Mouse (Mus musculus): Measurements from ENCODE around the gene Olfr571. TPM values are rescaled to one million over a fixed set of nuclear protein-coding genes. Genes with fewer than 3 reads are reported as not detected.
A peak's percentile ranks its signal among the peaks of the same experiment; 100 is the strongest.

Olfr571 gene
- not detected in 2 replicates for polyA plus RNA-seq (2016; fragmentation: Nextera tagmentation; extraction: Ambion mirVana)

DNA sequence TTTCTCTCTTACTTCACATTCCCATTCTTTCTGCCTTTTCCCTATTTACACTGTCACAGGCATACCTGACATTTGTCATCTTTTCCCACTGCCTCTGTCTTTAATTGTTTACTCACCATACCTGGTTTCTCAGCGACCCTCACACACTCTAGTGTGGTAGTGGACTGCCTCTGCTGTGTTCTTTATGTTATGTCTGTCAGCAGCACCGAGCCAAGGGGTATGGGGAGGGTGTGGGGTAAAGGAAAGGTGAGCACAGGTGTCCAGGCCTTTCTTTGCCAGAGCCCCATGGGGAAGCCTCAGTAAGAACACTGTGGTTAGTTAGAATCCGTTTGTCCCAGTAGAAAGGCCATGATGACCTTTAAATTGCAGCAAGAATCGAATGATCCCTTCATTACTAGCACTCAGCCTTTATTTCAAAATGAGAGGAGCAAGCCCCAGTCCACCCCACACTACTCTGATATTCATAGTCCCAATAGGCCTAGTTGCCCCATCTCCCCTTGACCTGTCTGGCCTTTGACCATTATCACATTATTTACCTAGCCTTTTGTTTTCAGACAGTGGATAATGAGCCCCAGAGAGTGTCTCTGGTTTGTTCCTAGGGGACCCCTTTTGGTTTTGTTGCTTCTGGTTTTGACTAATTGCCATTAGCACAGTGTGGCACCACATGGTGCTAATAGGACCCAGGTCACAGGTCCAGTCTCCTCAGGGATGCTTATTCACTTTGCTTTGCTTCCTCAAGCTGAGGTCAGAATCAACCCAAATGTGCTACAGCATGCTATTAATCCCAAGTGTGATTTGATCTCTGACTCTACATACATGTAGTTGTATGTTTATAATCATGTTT is at the start of gene Olfr571:
Olfr571 (minus strand) TSS at position 505 of the 844 bp plus-strand sequence.
- Histone ChIP-seq H3K4me2 (no peak within 1 kb of the TSS), H3K36me3 (no peaks in the 10 kb centered on the region), H3K27me3 (replicated peaks) (no peaks in the 10 kb centered on the region), H3K9me3 (replicated peaks) (no peaks in the 10 kb centered on the region), H3K4me3 (no peak within 1 kb of the TSS), H3K27ac (ENCODE audit: poor library complexity, severe bottlenecking) (no peak within 1 kb of the TSS), H3K9ac (no peak within 1 kb of the TSS), H3K4me1 (replicated peaks) (0 out of 2 replicates have a peak, but pooled peaks cover 8% of the 10 kb centered on the region)
- 59% methylated on average over 4 of the region's 4 CpGs for WGBS
- no peak for ATAC-seq (ENCODE audit: insufficient number of reproducible peaks, low FRiP score)

DNA sequence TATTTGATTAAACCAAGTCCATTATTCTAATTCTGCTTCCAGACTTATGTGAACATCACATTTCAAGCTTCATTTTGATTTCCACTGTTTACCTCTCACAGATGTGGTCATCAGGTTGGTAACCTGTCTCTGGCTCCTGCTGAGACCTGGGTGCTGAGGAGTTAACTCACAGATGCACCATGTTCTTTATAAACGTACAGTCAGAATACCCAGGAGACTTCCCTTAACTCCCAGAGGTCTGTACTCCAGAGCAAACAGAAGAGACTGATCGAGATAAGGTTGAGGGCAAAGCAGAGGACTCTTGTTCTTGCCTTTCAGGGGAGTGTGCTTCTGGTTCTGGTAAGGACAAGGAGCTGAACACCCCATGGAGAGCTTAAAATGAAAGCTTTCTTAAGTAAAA is 45.0 kb upstream of the Olfr571 start, which contains the start of gene Olfr576:
Olfr576 (plus strand) TSS at position 301 of the 400 bp plus-strand sequence.
- no peaks in the 10 kb centered on the region for H3K9me3 ChIP-seq (replicated peaks)
- H3K27me3 ChIP-seq (replicated peaks) = no peaks in the 10 kb centered on the region
- WGBS = 4% methylated on average over 2 of the region's 2 CpGs
- ATAC-seq (ENCODE audit: insufficient number of reproducible peaks, low FRiP score) = no peak
- H3K4me1 ChIP-seq (replicated peaks) = 0 out of 2 replicates have a peak, but pooled peaks cover 6% of the 10 kb centered on the region
- no peaks in the 10 kb centered on the region for H3K36me3 ChIP-seq
- H3K4me2 ChIP-seq = no peak within 1 kb of the TSS
- H3K4me3 ChIP-seq = no peak within 1 kb of the TSS
- no peak within 1 kb of the TSS for H3K9ac ChIP-seq
- H3K27ac ChIP-seq (ENCODE audit: poor library complexity, severe bottlenecking) = no peak within 1 kb of the TSS

DNA sequence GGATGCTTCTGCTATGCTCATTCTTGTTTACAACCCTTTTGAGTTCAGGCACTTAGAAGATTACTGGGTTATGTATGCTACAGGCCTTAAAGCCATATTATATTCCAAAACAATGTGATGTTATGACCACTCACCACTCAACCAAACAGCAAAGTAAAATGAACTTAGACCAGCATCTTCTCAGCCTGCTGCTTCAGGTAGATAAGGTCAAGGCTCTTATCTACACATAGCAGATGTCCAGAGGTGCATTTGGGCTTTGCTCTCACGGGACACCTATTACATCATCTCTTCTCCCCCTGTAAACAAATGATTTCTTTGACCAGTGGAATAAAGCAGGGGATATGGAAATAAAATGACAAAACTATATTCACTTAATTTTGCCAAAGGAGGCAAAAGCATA is 41.3 kb upstream of the Olfr571 start, which contains the start of gene Olfr575:
Olfr575 (minus strand) TSS at position 183 of the 400 bp plus-strand sequence.
- no peak within 1 kb of the TSS for H3K4me3 ChIP-seq
- H3K9me3 ChIP-seq (replicated peaks) = no peaks in the 10 kb centered on the region
- no peak within 1 kb of the TSS for H3K27ac ChIP-seq (ENCODE audit: poor library complexity, severe bottlenecking)
- H3K9ac ChIP-seq = no peak within 1 kb of the TSS
- H3K27me3 ChIP-seq (replicated peaks) = no peaks in the 10 kb centered on the region
- 24% methylated on average over 1 of the region's 1 CpGs for WGBS
- H3K4me2 ChIP-seq = no peak within 1 kb of the TSS
- 0 out of 2 replicates have a peak, but pooled peaks cover 3% of the 10 kb centered on the region for H3K4me1 ChIP-seq (replicated peaks)
- peak; percentile 93 for ATAC-seq (ENCODE audit: insufficient number of reproducible peaks, low FRiP score)
- no peaks in the 10 kb centered on the region for H3K36me3 ChIP-seq

DNA sequence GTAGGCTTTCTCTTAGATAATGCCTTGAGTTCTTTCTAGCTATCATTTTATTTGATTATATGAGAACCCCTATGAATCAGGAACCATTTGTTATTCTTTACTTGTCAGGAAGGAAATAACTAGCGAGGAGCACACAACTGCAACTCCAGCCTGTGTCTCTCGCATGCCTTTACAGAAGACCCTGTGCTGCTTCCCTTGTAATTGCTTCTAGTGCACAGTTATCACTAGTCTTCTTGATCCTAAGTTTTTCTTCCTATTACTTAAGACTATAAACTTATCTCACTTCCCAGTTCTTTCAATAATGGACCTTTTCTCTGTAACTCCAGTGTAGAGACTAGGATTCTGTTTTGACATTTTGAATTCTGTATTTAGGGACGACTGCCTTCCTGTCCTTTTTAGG is 40.8 kb upstream of the Olfr571 start:
- Histone ChIP-seq H3K36me3 (no peaks in the 10 kb centered on the region), H3K4me3 (no peak overlapping the region), H3K9me3 (replicated peaks) (no peaks in the 10 kb centered on the region), H3K27ac (ENCODE audit: poor library complexity, severe bottlenecking) (no peak overlapping the region), H3K27me3 (replicated peaks) (no peaks in the 10 kb centered on the region), H3K4me2 (no peak overlapping the region), H3K9ac (no peak overlapping the region), H3K4me1 (replicated peaks) (0 out of 2 replicates have a peak, but pooled peaks cover 3% of the 10 kb centered on the region)
- ATAC-seq (ENCODE audit: insufficient number of reproducible peaks, low FRiP score) = no peak
- 45% methylated on average over 3 of the region's 3 CpGs for WGBS

DNA sequence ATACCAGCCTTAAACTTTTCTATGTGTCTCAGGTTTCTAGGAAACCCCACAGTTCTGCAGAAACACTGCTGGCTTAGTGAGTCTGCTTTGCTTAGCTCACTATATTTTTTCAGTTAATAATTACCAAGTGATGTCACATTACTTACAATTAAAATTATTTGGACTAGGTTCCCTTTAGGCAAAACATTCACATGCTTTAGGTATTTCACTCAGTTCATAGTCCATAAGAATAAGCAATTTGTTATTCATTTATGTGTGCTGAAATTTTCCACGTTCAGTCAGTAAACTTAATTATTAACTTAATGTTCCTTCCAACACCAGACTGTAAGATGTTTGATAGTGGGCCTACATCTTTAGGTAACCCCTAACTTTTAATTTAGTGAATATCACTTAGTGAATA is 33.4 kb upstream of the Olfr571 start:
- WGBS = 67% methylated on average over 1 of the region's 1 CpGs
- Histone ChIP-seq H3K4me3 (no peak overlapping the region), H3K9ac (no peak overlapping the region), H3K4me2 (no peak overlapping the region), H3K4me1 (replicated peaks) (no peaks in the 10 kb centered on the region), H3K36me3 (no peaks in the 10 kb centered on the region), H3K27me3 (replicated peaks) (no peaks in the 10 kb centered on the region), H3K9me3 (replicated peaks) (no peaks in the 10 kb centered on the region), H3K27ac (ENCODE audit: poor library complexity, severe bottlenecking) (no peak overlapping the region)
- ATAC-seq (ENCODE audit: insufficient number of reproducible peaks, low FRiP score) = no peak

DNA sequence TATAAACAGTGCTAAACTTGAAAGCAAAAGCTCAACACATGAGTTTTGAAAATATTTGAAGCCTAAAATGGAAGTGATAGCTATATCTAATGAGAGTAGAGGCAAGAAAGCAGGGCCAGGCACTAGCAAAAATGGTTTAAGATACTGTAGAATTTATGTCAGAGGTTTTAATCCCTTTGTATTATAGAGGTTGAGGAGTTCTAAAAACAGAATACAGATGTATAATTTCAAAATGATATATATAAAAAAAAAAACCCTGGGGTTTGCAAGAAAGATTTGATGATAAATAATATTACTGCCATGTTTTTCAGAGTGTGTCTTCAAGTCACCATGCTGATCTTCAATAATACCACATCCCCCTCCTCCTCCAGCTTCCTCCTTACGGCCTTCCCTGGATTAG is 30.8 kb upstream of the Olfr571 start, which contains the start of gene Olfr574:
Olfr574 (plus strand) TSS at position 301 of the 400 bp plus-strand sequence.
- Histone ChIP-seq H3K36me3 (no peaks in the 10 kb centered on the region), H3K4me3 (no peak within 1 kb of the TSS), H3K27ac (ENCODE audit: poor library complexity, severe bottlenecking) (no peak within 1 kb of the TSS), H3K9me3 (replicated peaks) (no peaks in the 10 kb centered on the region), H3K4me1 (replicated peaks) (no peaks in the 10 kb centered on the region), H3K4me2 (no peak within 1 kb of the TSS), H3K27me3 (replicated peaks) (no peaks in the 10 kb centered on the region), H3K9ac (no peak within 1 kb of the TSS)
- 94% methylated on average over 1 of the region's 1 CpGs for WGBS
- ATAC-seq (ENCODE audit: insufficient number of reproducible peaks, low FRiP score) = no peak

DNA sequence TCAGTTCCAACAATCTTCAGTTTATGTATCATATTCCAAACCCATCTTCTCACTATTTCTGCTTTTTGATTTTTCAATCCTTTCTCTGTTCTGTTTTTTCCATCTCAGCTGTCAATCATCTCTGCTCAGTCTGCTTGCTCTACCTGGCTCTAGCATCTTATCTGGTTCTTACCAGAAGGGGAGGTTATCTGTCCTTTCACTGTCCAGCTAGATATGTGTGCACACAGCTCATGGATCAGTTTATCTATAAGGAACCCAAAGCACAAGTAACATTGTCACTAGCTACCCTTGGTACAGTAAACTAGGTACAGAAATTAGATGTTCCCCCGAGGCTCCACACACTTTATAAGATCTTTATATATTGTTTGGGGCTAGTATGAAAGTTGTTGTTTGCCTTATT is 26.1 kb upstream of the Olfr571 start:
- Histone ChIP-seq H3K4me1 (replicated peaks) (no peaks in the 10 kb centered on the region), H3K27ac (ENCODE audit: poor library complexity, severe bottlenecking) (no peak overlapping the region), H3K36me3 (no peaks in the 10 kb centered on the region), H3K9ac (no peak overlapping the region), H3K27me3 (replicated peaks) (no peaks in the 10 kb centered on the region), H3K9me3 (replicated peaks) (no peaks in the 10 kb centered on the region), H3K4me2 (no peak overlapping the region), H3K4me3 (no peak overlapping the region)
- WGBS = 76% methylated on average over 1 of the region's 1 CpGs
- peak; percentile 80; the same call in 1 of the 2 replicates for ATAC-seq (ENCODE audit: insufficient number of reproducible peaks, low FRiP score)

DNA sequence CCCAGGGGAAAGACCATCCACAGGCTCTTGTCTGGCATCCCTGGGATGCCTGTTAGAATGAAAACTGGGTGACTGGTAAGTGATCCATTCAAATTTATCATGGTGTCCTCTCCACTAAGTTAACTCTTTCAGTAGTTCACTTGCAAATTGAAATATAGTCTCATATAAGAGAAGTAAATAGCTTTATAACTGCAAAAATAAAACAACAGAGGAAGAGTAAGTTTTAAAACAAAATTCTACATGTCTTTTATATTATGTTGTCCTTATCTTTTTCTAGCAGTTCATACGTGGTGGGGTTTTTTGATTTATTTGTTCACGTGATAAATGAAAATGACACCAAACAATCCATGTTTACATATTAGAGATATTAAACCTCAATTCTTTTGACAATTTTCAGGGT is 25.1 kb upstream of the Olfr571 start, which contains the start of gene Olfr573-ps1:
Olfr573-ps1 (minus strand) TSS at position 101 of the 400 bp plus-strand sequence.
- WGBS = 82% methylated on average over 2 of the region's 2 CpGs
- Histone ChIP-seq H3K4me1 (replicated peaks) (no peaks in the 10 kb centered on the region), H3K27me3 (replicated peaks) (no peaks in the 10 kb centered on the region), H3K27ac (ENCODE audit: poor library complexity, severe bottlenecking) (no peak within 1 kb of the TSS), H3K9ac (no peak within 1 kb of the TSS), H3K4me3 (no peak within 1 kb of the TSS), H3K36me3 (no peaks in the 10 kb centered on the region), H3K9me3 (replicated peaks) (no peaks in the 10 kb centered on the region), H3K4me2 (no peak within 1 kb of the TSS)
- ATAC-seq (ENCODE audit: insufficient number of reproducible peaks, low FRiP score) = no peak

DNA sequence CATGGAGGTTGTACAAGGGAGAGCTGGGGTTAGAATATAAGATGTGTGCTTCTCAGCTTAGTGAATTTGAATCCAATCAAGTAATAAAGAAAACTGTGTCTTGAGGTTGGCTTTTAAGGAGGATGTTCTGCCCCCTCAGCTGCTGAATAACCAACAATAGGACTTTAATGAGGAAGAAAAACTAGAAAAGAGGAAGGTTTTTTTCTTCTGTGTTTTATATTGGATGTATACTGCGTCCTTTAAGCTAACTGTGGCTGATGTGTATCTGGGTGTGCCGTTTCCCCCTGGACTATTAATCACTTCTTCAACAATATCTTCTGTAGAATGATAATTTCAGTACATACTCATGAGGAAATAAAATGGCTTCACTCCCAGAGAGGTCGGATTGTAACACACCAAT is 9.8 kb upstream of the Olfr571 start:
- WGBS = 68% methylated on average over 3 of the region's 3 CpGs
- H3K9me3 ChIP-seq (replicated peaks) = no peaks in the 10 kb centered on the region
- H3K36me3 ChIP-seq = no peaks in the 10 kb centered on the region
- no peaks in the 10 kb centered on the region for H3K27me3 ChIP-seq (replicated peaks)
- ATAC-seq (ENCODE audit: insufficient number of reproducible peaks, low FRiP score) = no peak
- H3K27ac ChIP-seq (ENCODE audit: poor library complexity, severe bottlenecking) = no peak overlapping the region
- H3K9ac ChIP-seq = no peak overlapping the region
- no peaks in the 10 kb centered on the region for H3K4me1 ChIP-seq (replicated peaks)
- H3K4me2 ChIP-seq = no peak overlapping the region
- H3K4me3 ChIP-seq = no peak overlapping the region

DNA sequence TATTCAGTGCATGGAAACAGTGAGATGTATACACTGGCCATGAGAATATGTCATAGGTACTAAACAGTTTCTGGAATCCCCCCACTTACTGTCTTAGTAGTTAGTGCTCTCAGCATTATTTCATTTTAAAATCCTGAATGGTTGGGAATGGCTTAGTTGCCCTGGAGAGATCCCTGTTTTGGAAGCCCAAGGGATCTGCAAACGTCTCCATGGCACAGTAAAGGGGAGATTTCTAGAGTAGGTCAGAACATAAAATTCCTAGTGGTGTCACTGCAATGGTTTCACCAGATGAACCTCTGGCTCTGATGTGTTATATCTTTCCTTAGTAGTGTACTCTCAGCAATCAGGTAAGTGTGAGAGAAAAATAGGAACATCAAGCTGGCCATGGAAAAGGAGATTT is 6.8 kb upstream of the Olfr571 start, which contains the start of gene Olfr572:
Olfr572 (plus strand) TSS at position 301 of the 400 bp plus-strand sequence.
- 51% methylated on average over 1 of the region's 1 CpGs for WGBS
- H3K4me2 ChIP-seq = no peak within 1 kb of the TSS

DNA sequence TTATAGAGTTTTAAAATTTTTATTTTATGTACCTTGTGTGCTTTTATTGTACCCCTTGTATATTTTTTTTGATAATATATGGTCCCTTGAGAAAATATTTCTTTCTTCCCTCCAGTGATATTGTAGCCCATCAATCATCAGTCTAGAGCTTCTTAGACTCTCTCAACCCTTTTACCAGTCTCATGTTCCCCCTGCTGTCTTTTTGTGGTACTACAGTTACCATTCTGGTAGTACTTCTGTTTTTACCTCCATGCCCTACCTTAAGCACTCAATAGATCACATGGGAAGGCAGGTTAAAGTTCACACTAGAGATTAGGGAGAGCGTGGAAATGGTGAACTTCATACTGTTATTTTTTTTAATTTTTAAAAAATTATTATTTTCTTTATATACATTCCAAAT is 2.3 kb upstream of the Olfr571 start:
- Histone ChIP-seq H3K36me3 (no peaks in the 10 kb centered on the region), H3K4me2 (no peak overlapping the region), H3K9me3 (replicated peaks) (no peaks in the 10 kb centered on the region), H3K27me3 (replicated peaks) (no peaks in the 10 kb centered on the region), H3K4me1 (replicated peaks) (0 out of 2 replicates have a peak, but pooled peaks cover 6% of the 10 kb centered on the region), H3K27ac (ENCODE audit: poor library complexity, severe bottlenecking) (no peak overlapping the region), H3K4me3 (no peak overlapping the region), H3K9ac (no peak overlapping the region)
- 11% methylated on average over 1 of the region's 1 CpGs for WGBS
- ATAC-seq (ENCODE audit: insufficient number of reproducible peaks, low FRiP score) = peak; percentile 66

More for the DNA sequence above, 6.8 kb upstream of the Olfr571 start, which contains the start of gene Olfr572:
- ATAC-seq (ENCODE audit: insufficient number of reproducible peaks, low FRiP score) = no peak
- H3K4me3 ChIP-seq = no peak within 1 kb of the TSS
- H3K27ac ChIP-seq (ENCODE audit: poor library complexity, severe bottlenecking) = no peak within 1 kb of the TSS
- no peaks in the 10 kb centered on the region for H3K36me3 ChIP-seq
- no peaks in the 10 kb centered on the region for H3K27me3 ChIP-seq (replicated peaks)
- H3K4me1 ChIP-seq (replicated peaks) = no peaks in the 10 kb centered on the region
- no peaks in the 10 kb centered on the region for H3K9me3 ChIP-seq (replicated peaks)
- H3K9ac ChIP-seq = no peak within 1 kb of the TSS
